Mouse (Mus musculus): ENCODE measurements around the gene Ppp1r9a.

DNA sequence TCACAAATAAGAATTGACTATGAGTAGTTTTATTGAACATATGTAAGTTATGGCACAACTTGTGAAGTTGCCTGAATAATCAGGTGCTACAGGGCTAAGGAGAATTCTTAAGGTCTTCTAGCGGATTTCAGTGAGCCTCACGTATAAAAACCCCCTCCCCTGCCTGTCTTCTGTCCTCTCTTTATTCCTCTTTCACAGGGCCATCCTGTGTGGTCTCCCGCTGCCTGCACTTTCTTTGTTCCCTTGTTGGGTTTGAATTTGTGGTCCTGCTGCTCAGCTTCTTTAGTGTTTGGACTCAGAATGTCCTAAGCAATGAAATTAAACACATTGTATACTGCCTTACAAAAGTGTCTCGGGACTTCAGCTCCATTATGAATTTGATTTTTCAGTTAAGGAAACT lies 110.1 kb downstream of the Ppp1r9a start:
- TF ChIP-seq CTCF (IDR thresholded peaks at IDR 0.05; ENCODE audit: low read depth) (no peak), EP300 (IDR thresholded peaks at IDR 0.05; ENCODE audit: low read depth) (no peak)
